Mouse (Mus musculus) adrenal gland, adult 18-20 months (tissue): ENCODE measurements around the gene Atxn7l3. TPM values are rescaled to one million over a fixed set of nuclear protein-coding genes. Genes with fewer than 3 reads are reported as not detected.

ENCODE experiments used
- DNase-seq, 2 experiments: peaks; one replicate each; pipeline ENCODE4 v3.0.0; 2021 to 2022; ENCODE audit warnings: low spot score in 2 of 2
- total RNA-seq, 2 experiments: library from RNA; stranded (reverse); gene quantifications; 1 replicate in 1 of 2; 2 replicates in 1 of 2; pipeline ENCODE4 v1.2.3; 2021

Gene Atxn7l3
- total RNA-seq, 2 experiments from 2014 or later: 44.3 to 53.4 TPM

DNA sequence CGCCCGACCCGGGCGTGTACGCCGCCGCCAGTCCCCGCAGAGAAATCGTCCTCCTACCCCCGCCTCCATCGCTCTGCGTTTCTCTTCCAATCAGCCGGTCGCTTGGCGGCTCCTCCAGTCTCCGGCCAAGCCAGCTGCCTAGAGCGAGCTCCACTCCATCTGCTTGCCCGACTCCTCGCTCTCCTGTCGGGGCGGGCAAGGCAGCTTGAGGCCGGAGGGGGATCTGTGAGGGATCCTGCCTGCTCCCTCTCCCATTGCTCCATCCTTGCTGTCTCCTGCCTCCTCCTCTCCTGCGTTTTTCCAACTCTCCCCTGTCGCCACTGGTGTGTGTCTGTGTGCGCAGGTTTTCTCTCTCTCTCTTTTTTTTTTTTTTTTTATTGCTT is 23.0 kb upstream of the Atxn7l3 start, which contains the start of gene Ubtf:
Ubtf (minus strand) TSS at position 333 of the 383 bp plus-strand sequence.
- peak; percentile 71 to 75 for DNase-seq

DNA sequence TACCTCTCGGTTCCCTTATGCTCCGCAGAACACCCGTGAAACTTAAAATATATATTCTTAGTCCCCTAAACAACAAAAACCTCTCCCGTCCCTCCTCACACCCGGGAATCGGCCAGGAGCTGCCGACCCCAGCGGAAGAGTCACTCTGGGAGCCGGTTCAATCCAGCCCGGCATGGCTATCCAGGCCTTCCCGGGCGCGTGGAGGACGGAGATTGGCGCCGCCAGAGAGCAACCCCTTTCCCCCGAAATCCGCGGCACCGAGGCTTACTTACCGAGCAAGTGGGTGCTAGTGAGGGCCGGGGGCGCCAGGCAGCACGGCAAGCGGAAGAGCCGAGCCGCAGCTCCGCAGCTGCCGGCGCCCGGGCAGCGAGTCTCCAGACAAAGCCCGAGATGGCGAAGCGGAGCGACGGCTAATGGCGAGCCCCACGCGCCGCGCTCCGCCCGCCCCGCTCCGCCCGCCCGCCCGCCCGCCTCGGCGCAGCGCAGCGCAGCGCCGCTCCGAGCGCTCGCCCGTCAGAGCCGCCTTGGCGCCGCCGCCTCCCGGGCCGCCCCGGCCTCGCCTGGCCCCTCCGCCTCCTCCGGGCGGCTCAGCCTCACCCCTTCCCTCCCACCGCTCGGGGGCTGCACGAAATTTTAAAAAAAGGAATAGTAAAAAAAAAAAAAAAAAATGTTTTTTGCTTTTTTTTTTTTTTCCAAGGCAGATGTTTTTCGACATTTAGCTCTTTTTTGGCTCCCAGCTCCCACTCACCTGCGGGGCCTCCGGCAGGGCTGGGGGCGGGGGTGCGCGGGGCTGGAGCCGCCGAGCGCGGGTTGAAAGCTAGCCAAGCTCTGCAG is 22.4 kb upstream of the Atxn7l3 start:
- peak; percentile 62 to 69 for DNase-seq

DNA sequence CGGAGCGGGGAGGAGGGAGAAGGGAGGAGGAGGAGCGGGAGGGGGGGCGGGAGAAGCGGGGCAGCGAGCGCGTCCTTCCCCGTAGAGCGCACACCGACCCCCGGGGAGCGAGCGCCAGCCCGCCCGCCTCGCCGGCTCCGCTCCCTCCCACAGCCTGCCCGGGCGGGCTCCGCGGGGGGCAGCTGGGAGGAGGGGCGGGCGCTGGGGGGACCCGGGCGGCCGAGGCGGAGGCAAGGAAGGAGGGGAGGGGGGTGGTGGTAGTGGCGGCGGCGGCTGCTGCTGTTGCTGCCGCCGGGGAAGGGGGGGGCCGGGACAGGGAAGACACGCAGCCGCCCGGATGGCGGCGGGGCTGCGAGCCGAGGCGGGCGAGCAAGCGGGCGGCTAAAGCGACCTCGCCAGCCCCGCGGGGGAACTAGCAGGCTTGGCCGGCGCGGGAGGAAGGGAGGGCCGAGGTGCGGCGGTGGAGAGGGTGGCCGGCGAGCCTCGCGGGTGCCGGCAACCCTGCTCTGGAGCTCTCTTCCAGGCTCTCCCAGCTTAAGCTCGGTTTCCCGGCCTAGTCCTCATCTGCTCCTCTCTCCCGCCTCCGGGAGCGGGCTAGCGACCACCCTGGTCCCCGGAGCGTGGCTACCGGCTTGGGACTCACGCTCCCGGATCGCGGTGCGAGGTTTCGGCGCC is 21.6 kb upstream of the Atxn7l3 start:
- peak; percentile 71 for DNase-seq

DNA sequence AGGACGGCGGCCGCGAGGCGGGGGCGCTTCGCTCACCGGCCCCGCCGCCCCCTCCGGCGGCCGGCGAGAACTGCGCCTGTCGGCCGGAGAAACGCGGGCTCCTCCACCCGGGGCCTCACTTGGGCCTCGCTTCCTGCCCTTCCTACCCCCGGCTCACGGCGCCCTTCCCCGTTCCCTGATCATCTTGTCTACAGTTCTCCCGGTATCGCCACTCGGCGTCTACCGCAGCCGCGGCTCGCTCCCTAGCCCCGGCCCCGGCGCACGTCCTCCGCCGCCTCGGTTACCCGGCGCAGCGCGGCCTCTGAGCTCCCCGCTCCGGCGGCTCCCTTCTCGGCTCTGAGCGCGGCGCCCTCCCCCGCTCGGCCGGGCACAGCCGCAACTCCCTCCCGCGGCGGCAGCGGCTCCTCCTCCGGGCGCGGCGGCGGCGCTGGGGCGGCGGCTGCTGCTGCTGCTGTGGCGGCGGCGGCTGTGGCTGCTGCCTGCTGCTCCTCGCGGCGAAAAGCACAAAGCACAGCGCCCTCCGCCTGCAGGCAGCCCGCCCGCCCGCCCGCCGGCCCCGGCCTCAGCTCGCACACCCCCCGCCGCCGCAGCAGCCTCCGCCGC is 21.0 kb upstream of the Atxn7l3 start:
- peak; percentile 61 to 67 for DNase-seq

DNA sequence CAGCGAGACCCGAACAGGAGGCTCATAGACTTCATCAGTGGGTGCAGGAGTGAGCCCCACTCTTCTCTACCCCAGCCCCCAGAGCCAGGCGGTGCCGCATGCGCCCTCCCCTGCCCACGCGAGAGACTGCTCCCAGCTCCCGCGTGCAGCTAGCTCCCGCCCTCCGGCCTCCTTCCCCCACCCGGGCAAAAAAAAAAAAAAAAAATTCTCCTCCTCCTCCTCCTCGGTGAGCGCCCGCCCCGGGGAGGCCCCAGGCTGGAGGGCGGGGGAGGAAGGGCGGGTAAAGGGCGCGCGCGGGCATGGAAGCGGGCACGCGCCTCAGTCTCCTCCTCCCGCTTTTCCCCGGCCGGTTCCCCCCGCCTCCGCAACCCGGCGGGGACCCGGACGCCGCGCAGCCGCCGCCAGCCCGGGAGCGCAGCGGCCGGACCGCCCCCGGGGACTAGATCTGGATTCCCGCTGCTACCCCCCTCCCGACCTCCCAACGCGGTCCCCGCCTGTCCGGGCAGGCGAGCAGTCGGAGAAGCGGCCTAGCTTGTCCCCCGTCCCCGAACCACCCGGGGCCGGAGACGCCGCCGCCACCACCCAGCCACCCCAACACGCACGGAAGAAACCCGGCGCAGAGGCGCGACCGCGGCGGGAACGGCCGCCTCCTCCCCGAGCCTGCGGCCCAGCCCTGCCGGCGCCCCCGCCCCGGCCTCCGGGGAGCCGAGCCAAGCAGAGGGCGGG is 20.3 kb upstream of the Atxn7l3 start:
- DNase-seq: peak; percentile 90 to 95

DNA sequence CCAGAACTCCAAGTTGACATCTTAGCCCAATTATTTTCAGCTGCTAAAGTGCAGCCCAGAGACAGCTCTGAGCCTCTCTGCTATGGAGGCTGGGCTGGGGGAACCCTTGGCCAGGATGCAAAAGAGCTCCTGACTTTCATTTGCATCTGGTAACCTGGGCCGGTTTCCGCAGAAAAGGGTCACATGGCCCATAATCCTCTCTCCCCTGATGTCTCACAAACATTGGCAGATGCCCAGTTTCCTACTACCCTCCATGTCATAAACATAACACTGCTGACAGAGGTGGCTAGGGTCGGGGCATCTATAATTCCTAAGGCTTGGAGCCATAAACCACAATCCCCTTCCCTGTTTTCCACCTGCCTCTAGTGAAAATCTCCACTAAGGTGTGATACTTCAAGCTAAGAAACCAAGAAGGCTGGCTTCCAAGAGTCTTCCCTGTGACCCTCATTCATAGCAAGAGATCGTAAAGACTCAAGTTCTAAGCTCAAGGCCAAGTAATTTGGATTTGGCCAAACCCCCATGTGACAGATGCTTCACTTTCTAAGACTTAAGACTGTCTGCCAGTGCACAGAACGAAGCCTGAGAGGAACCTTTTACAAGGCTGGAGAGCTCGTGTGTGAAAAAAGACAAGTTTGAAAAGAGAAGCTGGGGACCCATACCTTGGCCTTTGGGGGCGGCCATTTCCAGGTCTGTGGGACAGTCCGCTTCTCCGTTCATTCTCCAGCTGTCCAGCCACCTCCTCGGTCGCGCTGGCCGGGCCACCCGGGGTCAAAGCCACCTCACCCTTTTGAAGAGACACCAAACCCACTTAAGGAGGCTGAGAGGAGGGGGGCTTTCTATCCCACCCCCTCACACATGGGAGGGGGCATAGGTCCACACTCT is 19.5 kb upstream of the Atxn7l3 start:
- no peak for DNase-seq

DNA sequence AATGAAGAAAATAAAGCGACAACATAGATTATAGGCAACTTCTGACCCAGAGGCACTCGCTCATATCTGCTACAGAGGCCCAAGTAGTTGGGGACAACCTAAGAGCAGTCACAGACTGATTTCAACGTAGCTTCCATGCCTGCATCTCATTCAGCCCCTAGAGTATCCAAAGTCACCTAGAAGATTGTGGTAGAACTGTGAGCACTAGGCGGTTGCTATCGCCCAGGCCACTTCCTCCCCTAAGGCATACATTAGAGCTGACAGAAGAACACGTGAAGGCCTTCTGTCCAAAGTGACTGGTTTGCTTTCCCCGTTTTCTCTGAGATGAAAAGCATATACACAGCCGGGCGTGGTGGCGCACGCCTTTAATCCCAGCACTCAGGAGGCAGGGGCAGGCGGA is 17.9 kb upstream of the Atxn7l3 start:
- DNase-seq: no peak

DNA sequence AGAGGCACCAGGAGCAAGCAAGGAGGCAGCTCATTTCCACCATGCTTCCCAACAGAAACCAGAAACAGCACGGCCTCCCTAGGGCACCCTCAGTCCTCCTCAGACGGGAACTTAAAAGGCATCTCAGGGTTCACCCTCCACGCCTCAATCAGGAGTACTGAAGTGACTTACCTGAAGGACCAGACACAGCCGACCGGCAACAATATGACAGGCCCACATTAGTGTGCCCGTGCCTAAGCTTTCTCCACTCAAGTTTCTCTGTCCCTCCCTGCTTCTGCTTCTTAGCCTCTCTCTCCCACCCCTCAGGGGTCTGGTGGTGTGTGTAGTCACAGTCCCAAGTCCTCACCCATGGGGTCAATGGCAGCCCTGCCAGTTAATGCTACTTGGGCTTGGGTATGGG is 16.2 kb upstream of the Atxn7l3 start:
- no peak for DNase-seq

DNA sequence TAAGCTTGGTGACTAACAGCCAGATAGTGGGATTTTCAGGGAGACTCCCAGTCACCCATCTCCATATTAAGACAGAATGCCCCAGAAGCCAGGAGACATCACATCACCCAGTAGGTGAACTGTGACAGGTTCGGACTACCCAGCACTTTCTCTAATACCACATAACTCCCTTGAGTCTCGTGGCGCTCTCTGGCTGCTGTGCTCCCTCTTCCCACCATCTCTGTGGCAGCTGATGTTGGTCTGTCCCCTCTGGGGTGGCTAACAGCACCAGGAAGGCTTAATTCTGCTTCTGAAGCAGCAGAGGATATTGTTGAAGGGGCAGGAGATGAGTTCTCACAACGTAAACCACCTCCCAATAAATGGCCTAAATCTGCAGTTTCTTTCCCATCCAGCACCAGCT is 15.5 kb upstream of the Atxn7l3 start:
- DNase-seq: no peak

DNA sequence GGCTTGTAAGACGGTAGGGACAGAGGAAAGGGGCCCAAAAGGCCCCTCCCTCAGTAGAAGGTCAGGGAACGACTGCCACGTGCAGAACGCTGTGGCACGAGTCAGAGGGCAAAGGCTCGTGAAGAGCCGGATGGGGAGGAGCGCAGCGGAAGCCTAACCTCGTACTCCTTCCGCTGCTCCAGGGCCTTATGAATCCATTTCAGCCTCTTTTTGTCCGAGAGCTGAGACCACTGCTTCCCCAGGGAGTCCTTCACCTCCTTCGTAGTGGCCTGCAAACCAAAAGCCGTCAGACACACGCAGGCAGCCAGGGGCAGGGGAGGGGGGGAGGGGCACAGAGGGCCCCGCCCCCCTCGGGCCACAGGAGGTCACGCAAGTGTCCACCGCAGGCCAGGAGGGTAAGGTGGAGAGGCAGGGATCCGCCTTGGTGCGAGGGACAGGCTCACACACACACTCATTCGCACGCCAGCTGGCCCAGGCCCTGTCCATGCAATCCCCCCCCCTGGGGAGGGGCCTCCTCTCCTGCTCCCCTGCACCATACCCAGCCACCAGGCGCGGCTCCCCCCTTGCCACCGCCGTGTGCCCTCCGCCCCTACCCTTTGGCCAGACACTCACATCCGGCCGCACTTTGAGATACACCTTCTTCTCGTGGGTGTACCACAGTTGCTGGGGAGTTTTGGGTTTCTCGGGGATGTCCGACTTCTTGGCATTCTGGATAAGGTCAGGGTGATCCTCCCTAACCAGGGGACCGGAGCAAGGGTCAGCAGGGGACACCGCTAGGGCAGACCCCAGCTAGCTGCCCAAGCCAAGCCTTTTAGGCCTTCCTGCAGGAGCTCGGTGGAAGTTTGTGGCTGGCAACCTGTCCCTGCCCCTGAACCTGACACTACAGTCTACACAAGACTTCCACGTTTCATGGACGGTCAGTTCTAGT is 14.6 kb upstream of the Atxn7l3 start:
- DNase-seq: no peak

DNA sequence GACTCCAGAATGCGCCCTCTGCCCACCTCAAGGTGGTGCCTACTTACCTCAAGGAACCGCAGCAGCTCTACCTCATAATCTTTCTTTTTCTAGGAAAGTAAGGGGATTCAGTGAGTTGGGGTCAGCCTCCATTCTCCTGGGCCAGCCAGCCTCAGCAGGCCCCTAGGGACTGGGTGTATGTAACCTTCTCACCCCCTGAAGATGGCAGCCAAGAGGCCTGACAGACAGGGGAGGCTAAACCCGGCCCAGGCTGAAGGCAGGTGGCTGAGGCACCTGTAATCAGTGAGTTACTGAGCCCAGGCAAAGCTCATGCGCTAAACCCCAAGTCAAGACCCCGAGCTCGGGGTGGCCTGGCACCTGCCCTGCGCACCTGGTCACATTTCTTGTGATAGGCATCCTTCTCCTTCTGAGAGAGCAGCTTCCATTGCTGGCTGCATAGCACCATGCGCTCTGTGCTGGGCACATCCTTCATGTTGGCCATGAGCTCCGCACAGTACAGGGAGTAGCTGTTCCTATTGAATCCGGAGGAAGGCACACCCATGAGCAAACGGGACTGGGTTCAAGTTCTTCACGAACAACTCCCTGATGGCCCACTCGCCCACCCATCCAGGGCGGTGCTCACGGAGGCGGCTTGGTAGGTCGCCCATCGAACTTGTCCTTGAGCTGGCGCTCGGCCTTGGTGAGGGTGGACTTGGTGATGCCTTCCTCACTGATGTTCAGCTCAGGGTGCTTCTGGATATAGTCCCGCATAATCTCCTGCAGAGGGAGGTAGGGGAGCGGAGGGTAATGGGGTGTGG is 13.6 kb upstream of the Atxn7l3 start:
- no peak for DNase-seq

DNA sequence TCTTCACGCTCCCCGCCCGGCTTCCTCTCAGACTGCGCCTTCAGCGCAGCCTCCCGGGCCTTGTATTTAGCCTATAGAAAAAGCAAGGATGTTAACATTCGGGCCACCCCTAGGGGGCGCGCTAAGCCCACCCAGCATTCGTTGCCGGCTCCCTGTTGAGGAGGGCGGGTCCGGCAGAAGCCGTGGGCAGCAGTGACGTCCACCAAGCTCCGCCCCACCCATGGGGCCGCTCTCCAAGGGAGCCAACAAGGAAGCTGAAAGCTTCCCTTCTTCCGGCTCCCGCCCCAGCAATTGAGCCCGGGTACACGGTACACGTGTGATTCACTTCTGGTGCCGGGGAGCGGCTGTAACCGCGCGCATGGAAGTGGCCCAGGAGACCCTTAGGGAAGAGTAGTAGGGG is 12.5 kb upstream of the Atxn7l3 start:
- DNase-seq: peak; percentile 95 to 97

DNA sequence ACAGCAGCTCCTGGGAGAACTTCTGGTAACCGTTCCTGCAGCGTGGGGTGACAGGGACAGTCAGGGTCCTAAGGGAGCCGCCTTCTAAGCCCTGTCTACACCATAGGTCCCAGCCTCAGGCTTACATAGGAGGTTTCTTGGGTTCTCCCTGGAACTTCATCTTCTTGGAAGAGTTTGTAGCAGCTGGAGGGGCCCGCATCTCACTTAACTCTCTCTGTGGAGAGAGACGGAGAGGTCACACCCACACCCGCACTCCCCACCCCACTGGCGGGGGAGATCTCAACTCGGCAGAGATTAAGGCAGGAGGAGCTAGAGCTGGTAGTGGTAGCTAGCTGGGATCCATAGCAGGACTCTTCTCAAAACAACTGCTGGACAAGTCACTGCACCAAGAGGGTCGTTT is 11.7 kb upstream of the Atxn7l3 start:
- no peak for DNase-seq

DNA sequence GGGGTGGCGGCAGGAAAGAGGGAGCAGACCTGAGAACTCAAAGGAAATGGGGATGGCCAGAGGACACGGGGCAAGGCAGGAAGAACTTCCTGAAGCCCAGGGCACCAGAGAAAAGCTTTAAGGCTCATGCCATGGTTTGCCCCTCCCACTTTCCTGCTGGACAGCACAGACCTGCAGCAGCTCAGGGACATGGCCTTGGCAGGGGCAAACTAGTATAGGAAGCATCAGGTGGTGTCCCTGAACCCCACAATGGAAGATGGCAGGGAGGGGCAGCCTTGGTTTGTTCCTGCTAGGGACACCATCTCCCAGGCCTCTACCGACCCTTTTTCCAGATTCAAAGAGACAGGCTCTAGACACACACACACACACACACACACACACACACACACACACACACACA is 8.9 kb upstream of the Atxn7l3 start:
- DNase-seq: no peak

DNA sequence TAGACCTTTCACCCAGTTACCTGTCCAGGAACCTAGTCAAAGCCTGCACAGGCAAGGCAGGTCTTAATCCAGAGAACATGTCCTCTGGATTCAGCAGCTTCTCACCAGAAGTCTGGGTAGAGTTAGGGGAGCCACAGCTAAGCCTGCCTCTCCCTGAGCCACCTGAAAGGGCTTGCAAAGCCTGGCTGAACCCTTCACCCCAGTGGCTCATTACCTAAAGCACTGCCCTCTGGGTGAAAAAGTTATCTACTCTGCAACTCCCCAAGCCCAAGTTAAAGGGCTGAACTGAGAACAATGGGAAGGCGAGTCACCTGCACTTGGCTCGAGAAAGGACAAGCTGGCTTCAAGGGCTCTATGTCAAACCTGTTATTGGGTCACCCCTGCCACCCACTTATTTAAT is 7.7 kb upstream of the Atxn7l3 start:
- DNase-seq: no peak

DNA sequence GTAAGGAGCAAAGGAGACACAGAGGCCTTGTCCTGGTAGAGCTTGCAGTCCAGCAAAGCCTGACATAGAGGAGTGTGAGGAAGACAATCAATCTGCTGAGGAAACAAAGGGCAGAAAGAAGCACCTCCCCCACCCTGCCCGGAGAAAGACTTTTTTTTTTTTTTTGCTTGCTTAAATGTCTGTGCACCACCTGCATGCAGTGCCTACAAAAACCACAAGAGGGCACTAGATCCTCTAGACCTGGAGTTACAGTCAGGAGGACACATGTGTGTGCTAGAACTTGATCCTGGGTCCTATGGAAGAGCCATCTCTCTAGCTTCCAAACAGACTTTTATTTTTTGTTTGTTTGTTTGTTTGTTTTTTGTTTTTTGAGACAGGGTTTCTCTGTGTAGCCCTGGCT is 3.4 kb upstream of the Atxn7l3 start:
- no peak for DNase-seq

DNA sequence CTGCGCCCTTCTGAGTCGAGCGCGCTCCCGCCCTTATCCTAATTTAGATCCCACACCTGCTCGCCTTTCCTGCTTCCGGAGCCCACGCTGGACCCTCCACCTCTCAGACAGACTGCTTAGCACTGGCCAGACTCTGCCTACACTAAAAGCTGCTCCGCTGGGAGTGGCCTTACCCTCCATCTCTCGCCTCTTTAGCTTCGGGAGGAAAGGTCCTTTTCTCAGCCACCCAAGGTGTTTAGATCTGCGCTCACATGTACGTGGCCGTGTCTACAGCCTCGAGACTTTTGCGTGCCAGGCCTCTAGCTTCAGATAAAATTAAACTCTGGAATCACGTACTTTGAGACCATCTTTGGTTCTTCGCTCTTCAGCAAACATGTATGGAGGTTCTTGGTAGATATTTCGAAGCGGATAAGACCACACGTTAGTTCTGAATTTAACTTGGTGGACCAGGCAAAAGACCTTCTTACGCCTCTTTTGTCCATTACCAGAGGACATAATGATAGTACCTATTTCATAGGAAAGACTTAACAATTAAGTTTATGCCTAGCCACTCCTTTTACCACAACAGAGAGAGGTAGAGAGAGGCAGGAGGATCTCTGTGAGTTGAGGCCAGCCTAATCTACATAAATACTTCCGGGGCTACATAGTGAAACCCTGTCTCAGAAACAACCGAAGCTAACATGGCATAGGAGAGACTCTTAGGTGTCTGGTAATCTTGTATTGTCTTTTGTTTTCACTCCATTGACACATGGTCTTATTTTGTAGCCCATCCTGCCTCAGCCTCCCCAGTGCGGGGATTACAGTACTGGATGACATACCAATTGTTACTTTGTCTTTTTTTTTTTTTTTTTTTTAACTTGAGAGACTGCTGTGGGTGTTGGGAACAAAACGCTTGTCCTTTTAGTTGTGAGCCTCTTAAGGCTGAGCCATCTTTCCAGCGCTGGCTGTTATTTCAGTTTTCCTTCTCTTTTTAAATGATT is 1.4 kb upstream of the Atxn7l3 start:
- DNase-seq: no peak
